Mouse (Mus musculus): Measurements from ENCODE around the gene Zbtb43. TPM values are rescaled to one million over a fixed set of nuclear protein-coding genes. Genes with fewer than 3 reads are reported as not detected.

Gene Zbtb43
- polyA plus RNA-seq, 1 experiment from 2014 or later = 6.9 TPM

GRCm38 (mm10) chr2:33440893-33441292 lies 27.5 kb downstream of the Zbtb43 start:
- Histone ChIP-seq H3K9me3 (replicated peaks) (no peaks in the 10 kb centered on the region), H3K27ac (no peak overlapping the region), H3K27me3 (peaks cover 21% of the 10 kb centered on the region), H3K4me3 (replicated peaks) (no peak overlapping the region), H3K4me1 (replicated peaks) (peaks cover 10% of the 10 kb centered on the region; the same call in 1 of the 2 replicates), H3K4me2 (no peak overlapping the region), H3K9ac (no peak overlapping the region), H3K36me3 (no peaks in the 10 kb centered on the region)
- DNase-seq (no peak), ATAC-seq (ENCODE audit: low read depth) (no peak)
- WGBS (ENCODE audit: insufficient replicate concordance) = 21% methylated on average over 4 of the region's 4 CpGs

GRCm38 (mm10) chr2:33439980-33440670 lies 28.2 kb downstream of the Zbtb43 start:
- no peak overlapping the region for H3K9ac ChIP-seq
- H3K4me1 ChIP-seq (replicated peaks) = peaks cover 17% of the 10 kb centered on the region; the same call in 1 of the 2 replicates
- H3K4me2 ChIP-seq = no peak overlapping the region
- H3K4me3 ChIP-seq (replicated peaks) = no peak overlapping the region
- DNase-seq (no peak), ATAC-seq (ENCODE audit: low read depth) (no peak)
- no peaks in the 10 kb centered on the region for H3K36me3 ChIP-seq
- H3K27ac ChIP-seq = no peak overlapping the region
- peaks cover 21% of the 10 kb centered on the region for H3K27me3 ChIP-seq
- WGBS (ENCODE audit: insufficient replicate concordance) = 19% methylated on average over 9 of the region's 9 CpGs
- H3K9me3 ChIP-seq (replicated peaks) = no peaks in the 10 kb centered on the region

- no peak overlapping the region for H3K4me2 ChIP-seq
- DNase-seq (no peak), ATAC-seq (ENCODE audit: low read depth) (no peak)
- H3K9me3 ChIP-seq (replicated peaks) = no peaks in the 10 kb centered on the region
- no peak overlapping the region for H3K4me3 ChIP-seq (replicated peaks)
- peaks cover 21% of the 10 kb centered on the region for H3K27me3 ChIP-seq
- no peak overlapping the region for H3K9ac ChIP-seq
- 18% methylated on average over 8 of the region's 8 CpGs for WGBS (ENCODE audit: insufficient replicate concordance)
- H3K4me1 ChIP-seq (replicated peaks) = peaks cover 19% of the 10 kb centered on the region; the same call in 1 of the 2 replicates
- H3K36me3 ChIP-seq = no peaks in the 10 kb centered on the region
- H3K27ac ChIP-seq = no peak overlapping the region
Measured at GRCm38 (mm10) chr2:33439471-33439881, 28.9 kb downstream of the Zbtb43 start.

- no peaks in the 10 kb centered on the region for H3K9me3 ChIP-seq (replicated peaks)
- peaks cover 19% of the 10 kb centered on the region; the same call in 1 of the 2 replicates for H3K4me1 ChIP-seq (replicated peaks)
- no peak overlapping the region for H3K27ac ChIP-seq
- no peak for DNase-seq
- WGBS (ENCODE audit: insufficient replicate concordance) = 50% methylated on average over 2 of the region's 2 CpGs
- H3K9ac ChIP-seq = no peak overlapping the region
- no peak overlapping the region for H3K4me3 ChIP-seq (replicated peaks)
- H3K36me3 ChIP-seq = no peaks in the 10 kb centered on the region
- ATAC-seq (ENCODE audit: low read depth) = no peak
- H3K27me3 ChIP-seq = peaks cover 21% of the 10 kb centered on the region
- H3K4me2 ChIP-seq = no peak overlapping the region
Measured at GRCm38 (mm10) chr2:33438377-33438776, 30.0 kb downstream of the Zbtb43 start.

- no peaks in the 10 kb centered on the region for H3K36me3 ChIP-seq
- peaks cover 21% of the 10 kb centered on the region for H3K27me3 ChIP-seq
- no peak overlapping the region for H3K4me2 ChIP-seq
- no peak for ATAC-seq (ENCODE audit: low read depth)
- DNase-seq = no peak
- no peak overlapping the region for H3K27ac ChIP-seq
- WGBS (ENCODE audit: insufficient replicate concordance) = 63% methylated on average over 11 of the region's 11 CpGs
- no peaks in the 10 kb centered on the region for H3K9me3 ChIP-seq (replicated peaks)
- H3K4me1 ChIP-seq (replicated peaks) = peaks cover 19% of the 10 kb centered on the region; the same call in 1 of the 2 replicates
- H3K4me3 ChIP-seq (replicated peaks) = no peak overlapping the region
- H3K9ac ChIP-seq = no peak overlapping the region
Measured at GRCm38 (mm10) chr2:33437184-33437583, 31.2 kb downstream of the Zbtb43 start.

GRCm38 (mm10) chr2:33436035-33436580 lies 32.3 kb downstream of the Zbtb43 start:
- H3K36me3 ChIP-seq = no peaks in the 10 kb centered on the region
- H3K4me3 ChIP-seq (replicated peaks) = peak overlapping the region; percentile 21; the same call in 1 of the 2 replicates
- H3K4me1 ChIP-seq (replicated peaks) = peaks cover 26% of the 10 kb centered on the region
- H3K9me3 ChIP-seq (replicated peaks) = no peaks in the 10 kb centered on the region
- H3K4me2 ChIP-seq = peak overlapping the region; percentile 39
- 9% methylated on average over 16 of the region's 16 CpGs for WGBS (ENCODE audit: insufficient replicate concordance)
- ATAC-seq (ENCODE audit: low read depth) (no peak), DNase-seq (no peak)
- peaks cover 21% of the 10 kb centered on the region for H3K27me3 ChIP-seq
- H3K9ac ChIP-seq = no peak overlapping the region
- no peak overlapping the region for H3K27ac ChIP-seq

- WGBS (ENCODE audit: insufficient replicate concordance) = 64% methylated on average over 8 of the region's 8 CpGs
- peak overlapping the region; percentile 39; the same call in 1 of the 2 replicates for H3K4me2 ChIP-seq
- ATAC-seq (ENCODE audit: low read depth) (no peak), DNase-seq (no peak)
- H3K27me3 ChIP-seq = peaks cover 15% of the 10 kb centered on the region
- H3K9me3 ChIP-seq (replicated peaks) = no peaks in the 10 kb centered on the region
- H3K4me1 ChIP-seq (replicated peaks) = peaks cover 35% of the 10 kb centered on the region
- no peak overlapping the region for H3K27ac ChIP-seq
- no peak overlapping the region for H3K9ac ChIP-seq
- no peak overlapping the region for H3K4me3 ChIP-seq (replicated peaks)
- no peaks in the 10 kb centered on the region for H3K36me3 ChIP-seq
Measured at GRCm38 (mm10) chr2:33435036-33435650, 33.2 kb downstream of the Zbtb43 start.

- Histone ChIP-seq H3K4me3 (replicated peaks) (no peak overlapping the region), H3K4me1 (replicated peaks) (peaks cover 52% of the 10 kb centered on the region), H3K27ac (no peak overlapping the region), H3K27me3 (no peaks in the 10 kb centered on the region), H3K4me2 (no peak overlapping the region), H3K9ac (no peak overlapping the region), H3K36me3 (0 out of 2 replicates have a peak, but pooled peaks cover 4% of the 10 kb centered on the region), H3K9me3 (replicated peaks) (no peaks in the 10 kb centered on the region)
- DNase-seq (peak; percentile 38), ATAC-seq (ENCODE audit: low read depth) (no peak)
- 57% methylated on average over 5 of the region's 5 CpGs for WGBS (ENCODE audit: insufficient replicate concordance)
Measured at GRCm38 (mm10) chr2:33432877-33433276, 35.5 kb downstream of the Zbtb43 start.

- Histone ChIP-seq H3K4me1 (replicated peaks) (peaks cover 62% of the 10 kb centered on the region), H3K9me3 (replicated peaks) (no peaks in the 10 kb centered on the region), H3K9ac (peak within 1 kb of the TSS; percentile 96), H3K27ac (peak within 1 kb of the TSS; percentile 86), H3K4me3 (replicated peaks) (peak within 1 kb of the TSS; percentile 97), H3K27me3 (no peaks in the 10 kb centered on the region), H3K4me2 (peak within 1 kb of the TSS; percentile 93), H3K36me3 (peaks cover 13% of the 10 kb centered on the region)
- DNase-seq (peak; percentile 59), ATAC-seq (ENCODE audit: low read depth) (peak; percentile 71)
- WGBS (ENCODE audit: insufficient replicate concordance) = under 1% methylated on average over 83 of the region's 102 CpGs
Measured at GRCm38 (mm10) chr2:33430771-33431699, 37.3 kb downstream of the Zbtb43 start, which contains the start of gene Zbtb34. Gene Zbtb34, minus strand, starts transcription at chr2:33431324.

- DNase-seq (no peak), ATAC-seq (ENCODE audit: low read depth) (peak; percentile 15; the same call in 1 of the 2 replicates)
- peak overlapping the region; percentile 93 for H3K4me2 ChIP-seq
- H3K9ac ChIP-seq = peak overlapping the region; percentile 96
- H3K27ac ChIP-seq = peak overlapping the region; percentile 86
- H3K4me1 ChIP-seq (replicated peaks) = peaks cover 55% of the 10 kb centered on the region
- H3K27me3 ChIP-seq = no peaks in the 10 kb centered on the region
- H3K36me3 ChIP-seq = peaks cover 14% of the 10 kb centered on the region
- WGBS (ENCODE audit: insufficient replicate concordance) = 5% methylated on average over 13 of the region's 13 CpGs
- peak overlapping the region; percentile 97 for H3K4me3 ChIP-seq (replicated peaks)
- H3K9me3 ChIP-seq (replicated peaks) = no peaks in the 10 kb centered on the region
Measured at GRCm38 (mm10) chr2:33430081-33430770, 38.1 kb downstream of the Zbtb43 start.

All from liver, embryonic 13.5 days (tissue).